Mouse (Mus musculus) testis, adult 2 months (tissue): ENCODE measurements around the gene Taf8.

Source experiments
- CTCF ChIP-seq: fragments of 200-500 bp; IDR thresholded peaks from 2 replicates; pipeline ENCODE4 v1.5.1; 2012; ENCODE audit warnings: low read depth, mild to moderate bottlenecking, inconsistent platforms, low read length, moderate library complexity; ENCODE audit not compliant: control insufficient read depth, insufficient read depth, insufficient replicate concordance
- POLR2A ChIP-seq: fragments of 200-500 bp; IDR thresholded peaks from 2 replicates; pipeline ENCODE4 v1.6.1; 2012; ENCODE audit warnings: low read depth, mild to moderate bottlenecking, inconsistent platforms, low read length, moderate library complexity; ENCODE audit not compliant: control insufficient read depth

- TF ChIP-seq CTCF (no peak), POLR2A (no peak)
These were observed 59.8 kb downstream of the Taf8 start for GRCm38 (mm10) chr17:47442271-47442670.
